Mouse (Mus musculus): ENCODE results near the gene Sh3bp2. TPM values are rescaled to one million over a fixed set of nuclear protein-coding genes. Genes with fewer than 3 reads are reported as not detected.

The Sh3bp2 gene
- total RNA-seq, 2 experiments from 2014 or later, result 16.9 to 20.9 TPM

- peak in 1 of 2 experiments; percentile 19 for DNase-seq (ENCODE audit: low spot score in 2 of 2)
Measured at GRCm38 (mm10) chr5:34524511-34524910, 1.1 kb upstream of the Sh3bp2 start.

- no peak for DNase-seq (ENCODE audit: low spot score in 2 of 2)
Measured at GRCm38 (mm10) chr5:34526477-34526775, 788 bp downstream of the Sh3bp2 start.

DNA sequence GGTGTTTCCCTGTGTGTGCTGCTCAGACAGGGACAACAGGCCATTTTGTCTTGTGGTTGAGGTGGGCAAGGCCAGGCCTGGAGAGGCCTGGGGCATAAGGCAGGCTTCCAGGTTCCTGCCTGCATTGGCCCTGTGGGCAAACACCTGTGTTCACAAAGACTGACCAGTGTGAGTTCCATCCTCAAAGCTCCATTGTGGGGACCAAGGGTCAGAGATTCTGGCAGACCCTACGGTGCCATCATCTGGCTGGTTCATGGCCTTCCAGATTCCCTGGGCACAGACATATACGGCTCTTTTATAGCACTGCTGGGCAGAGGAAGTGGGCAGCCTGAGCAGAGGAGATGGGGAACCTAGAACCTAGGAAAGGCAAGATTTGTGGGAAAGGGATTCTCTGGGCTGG is 1.7 kb downstream of the Sh3bp2 start:
- DNase-seq (ENCODE audit: low spot score in 2 of 2), result peak in 1 of 2 experiments; percentile 18

DNA sequence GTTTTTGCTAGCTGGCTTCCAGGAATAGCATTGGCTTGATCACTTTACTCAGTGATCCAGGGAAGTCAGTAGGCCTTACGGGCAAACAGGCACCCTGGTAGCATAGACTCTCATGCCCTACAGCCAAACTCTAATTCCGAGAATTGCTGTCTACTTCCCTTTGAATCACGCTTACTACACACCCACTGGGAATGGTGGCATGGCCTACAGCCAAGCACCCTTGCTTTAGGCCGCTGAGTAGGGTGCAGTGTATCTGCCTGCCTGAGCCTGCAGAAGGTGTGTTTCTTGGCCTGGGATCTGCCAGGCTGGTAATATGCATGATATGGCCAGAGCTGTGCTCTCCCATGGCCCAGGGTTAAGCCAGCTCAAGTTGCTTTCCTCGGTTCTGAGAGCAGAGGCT is 3.1 kb downstream of the Sh3bp2 start:
- no peak for DNase-seq (ENCODE audit: low spot score in 2 of 2)

- no peak for DNase-seq (ENCODE audit: low spot score in 2 of 2)
Measured at GRCm38 (mm10) chr5:34530116-34530515, 4.5 kb downstream of the Sh3bp2 start.

DNA sequence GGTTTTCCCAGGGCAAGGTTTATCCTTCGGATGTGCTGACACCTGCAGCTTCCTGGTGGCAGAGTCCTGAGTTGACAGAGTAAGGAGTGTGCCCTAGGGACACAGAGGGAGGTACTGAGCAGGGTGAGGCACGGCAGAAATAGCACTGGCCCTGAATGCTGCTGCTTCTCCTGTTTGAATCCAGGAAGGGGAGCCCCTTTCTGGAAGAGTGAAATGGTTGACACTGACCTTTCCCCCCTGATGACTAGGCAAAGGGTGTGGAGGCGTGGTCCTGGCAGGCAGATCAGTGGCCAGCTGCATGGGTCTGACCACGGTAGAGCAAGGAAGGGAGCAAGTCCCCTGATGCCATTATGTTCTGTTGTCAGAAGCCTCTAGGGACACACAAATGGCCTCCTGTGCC is 5.0 kb downstream of the Sh3bp2 start:
- DNase-seq (ENCODE audit: low spot score in 2 of 2), result no peak

DNA sequence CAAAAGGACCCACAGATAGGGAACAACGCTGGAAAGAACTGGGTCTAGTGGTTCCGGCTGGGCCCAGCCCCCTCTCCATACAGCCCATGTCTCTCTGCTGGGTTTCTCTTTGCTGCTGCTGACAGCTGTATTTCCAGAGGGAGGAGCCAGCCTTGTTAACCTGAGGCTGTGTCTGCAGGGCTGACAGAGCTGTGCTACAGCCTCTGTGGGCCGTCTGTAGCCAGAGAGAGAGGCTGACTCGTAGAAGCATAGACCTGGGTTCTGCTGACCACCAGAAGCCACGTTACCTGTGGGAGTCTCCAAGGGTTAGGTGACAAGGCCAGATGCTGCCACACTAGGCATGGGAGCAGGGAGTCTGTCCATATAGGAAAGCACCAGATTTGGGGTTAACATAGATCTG is 7.4 kb downstream of the Sh3bp2 start:
- DNase-seq (ENCODE audit: low spot score in 2 of 2), result no peak

- peak in 1 of 2 experiments; percentile 29 for DNase-seq (ENCODE audit: low spot score in 2 of 2)
Measured at GRCm38 (mm10) chr5:34533820-34534219, 8.2 kb downstream of the Sh3bp2 start.

DNA sequence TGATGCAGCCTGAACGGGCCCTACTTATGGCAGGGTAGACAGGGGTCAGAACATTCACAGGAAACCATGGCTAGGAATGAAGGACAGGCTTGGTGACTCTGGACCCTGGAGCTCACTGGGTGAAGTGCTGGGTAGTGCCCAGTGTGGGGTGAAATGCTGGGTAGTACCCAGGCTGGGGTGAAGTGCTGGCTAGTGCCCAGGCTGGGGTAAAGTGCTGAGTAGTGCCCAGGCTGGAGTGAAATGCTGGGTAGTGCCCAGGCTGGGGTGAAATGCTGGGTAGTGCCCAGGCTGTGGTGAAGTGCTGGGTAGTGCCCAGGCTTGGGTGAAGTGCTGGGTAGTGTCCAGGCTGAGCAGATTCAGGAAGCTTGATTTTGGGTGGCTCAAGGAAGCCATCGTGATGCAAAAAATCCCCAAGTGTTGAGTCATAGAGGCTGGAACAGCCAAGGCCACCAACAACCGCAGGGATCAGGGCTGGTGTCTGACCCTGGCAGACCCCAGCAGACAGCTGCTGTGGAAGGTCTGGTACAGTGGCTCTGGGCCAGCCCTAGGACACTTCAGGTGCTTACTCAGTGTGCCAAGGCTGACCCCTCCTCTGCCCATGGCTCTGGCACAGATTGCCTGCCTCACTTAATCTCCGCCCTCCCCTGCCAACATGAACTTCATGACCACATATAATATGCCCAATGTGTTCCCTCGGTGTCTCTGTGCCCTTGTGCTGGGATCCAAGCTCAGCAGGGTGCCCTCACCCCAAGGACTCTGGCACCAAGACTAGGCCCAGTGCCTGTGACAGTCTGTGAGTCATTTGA is 9.3 kb downstream of the Sh3bp2 start:
- peak; percentile 58 to 74 for DNase-seq (ENCODE audit: low spot score in 2 of 2)

- DNase-seq (ENCODE audit: low spot score in 2 of 2), result peak in 1 of 2 experiments; percentile 42
Measured at GRCm38 (mm10) chr5:34535831-34536230, 10.2 kb downstream of the Sh3bp2 start.

- DNase-seq (ENCODE audit: low spot score in 2 of 2), result no peak
Measured at GRCm38 (mm10) chr5:34538079-34538478, 12.4 kb downstream of the Sh3bp2 start.

DNA sequence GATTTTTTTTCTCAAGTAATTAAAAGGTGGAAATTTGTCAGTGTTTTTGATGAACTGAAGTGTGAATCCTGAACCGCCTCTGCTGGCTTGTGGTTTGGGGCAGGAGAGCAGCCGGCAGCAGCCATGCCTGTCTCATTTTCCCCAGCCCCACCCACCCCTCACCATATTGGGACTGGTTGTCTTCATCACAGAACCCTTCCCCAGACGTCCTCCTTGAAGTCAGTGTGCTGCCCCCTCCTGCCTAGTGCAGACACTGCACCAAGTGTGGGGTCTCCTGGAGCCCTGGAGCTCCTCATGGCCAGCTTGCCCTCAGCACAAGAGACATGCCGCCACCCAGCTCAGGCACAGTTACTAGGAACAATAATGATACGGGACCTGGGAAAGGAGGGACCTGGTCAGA is 12.9 kb downstream of the Sh3bp2 start:
- no peak for DNase-seq (ENCODE audit: low spot score in 2 of 2)

DNA sequence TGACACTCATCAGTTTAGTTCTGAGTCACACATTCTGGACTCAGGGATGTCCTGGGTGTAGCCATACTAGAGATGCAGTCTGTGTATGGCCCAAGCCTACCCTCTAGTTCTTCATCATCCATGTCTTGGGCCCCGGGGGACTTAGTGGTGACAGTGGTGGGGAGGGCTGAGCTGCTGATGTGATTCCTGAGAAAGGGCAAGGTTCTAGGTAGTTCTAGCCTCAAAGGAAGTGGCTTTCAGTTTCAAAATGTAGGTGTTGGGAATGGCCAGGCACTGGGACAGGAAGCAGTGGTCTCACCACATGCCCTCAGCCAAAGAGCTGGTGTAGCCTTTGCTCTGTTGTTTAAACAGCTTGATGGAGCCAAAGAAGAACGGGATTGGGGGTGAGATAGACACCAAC is 13.5 kb downstream of the Sh3bp2 start:
- no peak for DNase-seq (ENCODE audit: low spot score in 2 of 2)

GRCm38 (mm10) chr5:34542166-34542565 is 16.5 kb downstream of the Sh3bp2 start:
- no peak for DNase-seq (ENCODE audit: low spot score in 2 of 2)

DNA sequence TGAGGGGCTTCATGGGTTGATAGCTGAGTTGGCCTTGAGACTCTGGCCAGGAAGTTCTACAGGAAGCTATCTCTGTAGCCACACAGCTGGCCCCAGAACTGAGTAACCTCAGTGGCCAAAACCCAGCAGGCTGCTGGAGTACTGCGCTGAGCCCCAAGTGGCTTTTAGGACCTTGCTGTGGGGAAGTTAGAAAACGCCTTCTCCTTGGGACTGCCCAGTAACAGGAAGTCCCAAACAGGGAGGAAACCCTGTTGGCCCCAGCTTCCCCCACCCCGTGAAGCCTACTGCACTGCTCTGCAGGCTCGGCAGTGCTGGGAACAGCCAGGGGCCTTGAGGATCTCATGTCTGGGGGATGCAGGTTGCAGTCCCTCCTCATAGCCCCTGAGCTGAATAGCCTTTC is 17.5 kb downstream of the Sh3bp2 start:
- no peak for DNase-seq (ENCODE audit: low spot score in 2 of 2)

DNA sequence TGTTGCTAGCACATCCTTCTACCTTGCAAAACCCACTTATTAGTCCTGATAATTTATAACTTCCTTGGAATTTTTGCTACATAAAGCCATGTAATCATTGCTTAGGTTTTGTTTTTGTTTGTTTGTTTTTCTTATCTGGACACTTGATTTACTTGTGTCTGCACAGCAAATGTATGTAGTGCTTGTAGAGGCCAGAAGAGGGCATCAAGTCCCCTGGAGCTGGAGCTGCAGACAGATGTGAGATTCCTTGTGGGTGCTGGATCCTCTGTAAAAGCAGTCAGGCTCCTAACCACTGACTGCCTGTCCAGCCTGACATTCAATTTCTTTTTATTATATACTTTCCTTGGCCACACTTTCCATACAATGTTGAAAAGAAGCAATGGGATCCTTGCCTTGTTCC is 21.8 kb downstream of the Sh3bp2 start:
- DNase-seq (ENCODE audit: low spot score in 2 of 2), result no peak

DNA sequence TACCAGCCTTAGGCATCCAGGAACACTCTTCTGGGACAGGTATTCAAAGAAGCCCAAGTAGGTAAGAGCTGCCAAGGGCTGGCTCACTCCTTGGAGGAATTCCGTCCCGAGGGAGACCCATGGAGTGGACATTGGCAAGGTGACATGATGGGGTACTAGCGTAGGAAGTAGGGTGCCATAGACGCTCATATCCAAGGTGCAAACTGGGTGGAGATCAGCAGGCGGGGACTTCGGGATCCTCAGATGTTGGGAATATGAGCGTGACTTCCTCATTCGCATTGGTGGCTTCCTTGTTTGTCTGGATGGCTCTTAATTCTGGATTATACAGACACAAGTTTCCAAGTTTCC is 23.5 kb downstream of the Sh3bp2 start:
- DNase-seq (ENCODE audit: low spot score in 2 of 2), result no peak

GRCm38 (mm10) chr5:34549483-34550221 is 24.0 kb downstream of the Sh3bp2 start:
- no peak for DNase-seq (ENCODE audit: low spot score in 2 of 2)

DNA sequence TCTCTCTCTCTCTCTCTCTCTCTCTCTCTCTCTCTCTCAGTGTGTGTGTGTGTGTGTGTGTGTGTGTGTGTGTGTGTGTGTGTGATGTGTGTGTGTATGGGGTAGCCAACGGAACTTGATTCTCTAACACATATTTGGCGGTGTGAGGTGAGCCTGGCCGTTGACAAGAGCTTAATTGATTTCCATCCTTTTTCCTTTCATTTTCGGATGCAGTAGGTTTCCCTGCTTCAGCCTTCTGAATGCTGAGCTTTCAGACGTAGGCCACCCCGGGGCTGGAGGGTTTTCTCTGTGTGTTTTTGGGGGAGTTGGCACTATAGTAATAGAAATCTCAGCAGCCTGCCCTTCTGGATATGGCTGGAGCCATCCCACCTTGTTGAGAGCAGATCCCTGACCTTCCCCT is 24.6 kb downstream of the Sh3bp2 start:
- no peak for DNase-seq (ENCODE audit: low spot score in 2 of 2)

DNA sequence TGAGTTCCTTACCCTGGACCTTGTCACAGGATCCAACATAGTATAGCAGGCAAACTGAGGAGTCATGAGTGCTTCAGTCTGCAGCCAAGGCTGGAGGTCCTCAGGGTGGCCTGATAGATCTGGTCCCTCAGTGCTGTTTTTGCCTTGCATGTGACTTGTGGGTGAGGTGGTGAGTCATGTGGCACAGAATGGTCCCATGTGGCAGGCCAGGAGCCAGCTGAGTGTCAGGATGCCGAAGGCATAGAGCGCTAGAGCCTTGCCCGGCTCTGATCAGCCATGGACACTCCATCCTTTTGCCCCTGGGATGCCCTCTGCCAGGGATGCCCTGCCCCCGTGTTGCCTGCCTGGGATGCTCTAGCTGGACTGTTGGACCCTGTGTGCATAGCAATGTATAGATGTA is 26.2 kb downstream of the Sh3bp2 start:
- no peak for DNase-seq (ENCODE audit: low spot score in 2 of 2)

GRCm38 (mm10) chr5:34563854-34564253 is 38.2 kb downstream of the Sh3bp2 start:
- DNase-seq (ENCODE audit: low spot score in 2 of 2), result no peak

DNA sequence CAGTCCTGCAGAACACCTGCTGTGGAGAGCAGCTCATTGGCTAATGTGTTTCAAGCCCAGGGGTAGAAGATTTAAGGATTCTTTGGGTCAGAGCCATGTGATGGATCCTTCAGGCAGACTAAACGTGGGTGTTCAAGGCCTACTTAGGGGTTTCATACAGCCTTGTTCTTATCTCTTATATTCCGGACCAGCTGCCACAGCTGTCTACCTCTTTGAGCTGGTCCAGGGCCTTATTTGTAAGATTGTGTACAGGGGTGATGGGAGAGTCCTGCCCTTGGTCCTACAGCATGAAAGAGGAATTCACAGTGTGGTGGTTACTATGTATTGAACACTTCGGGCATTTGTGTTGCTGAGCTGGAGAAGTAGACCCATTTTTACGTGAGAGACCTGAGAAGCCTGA is 38.7 kb downstream of the Sh3bp2 start:
- no peak for DNase-seq (ENCODE audit: low spot score in 2 of 2)
